Mouse (Mus musculus): ENCODE measurements around the gene Gnai3.
A peak's percentile ranks its signal among the peaks of the same experiment; 100 is the strongest.

The Gnai3 gene

GRCm38 (mm10) chr3:108083161-108083560 is 62.8 kb downstream of the Gnai3 start:
- DNase-seq (ENCODE audit: low spot score) = no peak

GRCm38 (mm10) chr3:108082251-108082875 is 63.6 kb downstream of the Gnai3 start:
- DNase-seq (ENCODE audit: low spot score) = no peak

- no peak for DNase-seq (ENCODE audit: low spot score)
Measured at GRCm38 (mm10) chr3:108081681-108082080, 64.3 kb downstream of the Gnai3 start.

- no peak for DNase-seq (ENCODE audit: low spot score)
Measured at GRCm38 (mm10) chr3:108076836-108077235, 69.1 kb downstream of the Gnai3 start.

- no peak for DNase-seq (ENCODE audit: low spot score)
Measured at GRCm38 (mm10) chr3:108072983-108073569, 72.9 kb downstream of the Gnai3 start.

- peak; percentile 63 for DNase-seq (ENCODE audit: low spot score)
Measured at GRCm38 (mm10) chr3:108070295-108071293, 75.4 kb downstream of the Gnai3 start.

- DNase-seq (ENCODE audit: low spot score) = no peak
Measured at GRCm38 (mm10) chr3:108069231-108069870, 76.6 kb downstream of the Gnai3 start.

GRCm38 (mm10) chr3:108068826-108069225 is 77.1 kb downstream of the Gnai3 start:
- no peak for DNase-seq (ENCODE audit: low spot score)

- DNase-seq (ENCODE audit: low spot score) = no peak
Measured at GRCm38 (mm10) chr3:108067370-108067934, 78.5 kb downstream of the Gnai3 start.

GRCm38 (mm10) chr3:108065551-108065950 is 80.4 kb downstream of the Gnai3 start:
- no peak for DNase-seq (ENCODE audit: low spot score)

GRCm38 (mm10) chr3:108064672-108065071 is 81.3 kb downstream of the Gnai3 start:
- no peak for DNase-seq (ENCODE audit: low spot score)

- DNase-seq (ENCODE audit: low spot score) = no peak
Measured at GRCm38 (mm10) chr3:108062648-108063047, 83.3 kb downstream of the Gnai3 start.

- peak; percentile 26 for DNase-seq (ENCODE audit: low spot score)
Measured at GRCm38 (mm10) chr3:108061420-108061819, 84.5 kb downstream of the Gnai3 start.
